Mouse (Mus musculus) monocyte, adult 2 months (primary cell): ENCODE measurements around the gene Zfp606.
A peak's percentile ranks its signal among the peaks of the same experiment; 100 is the strongest.

ENCODE experiments used
- DNase-seq, 2 experiments: peaks; one replicate each; pipeline ENCODE4 v3.0.0; 2022; ENCODE audit warnings: low spot score in 2 of 2, low read depth in 1 of 2

The Zfp606 gene

DNA sequence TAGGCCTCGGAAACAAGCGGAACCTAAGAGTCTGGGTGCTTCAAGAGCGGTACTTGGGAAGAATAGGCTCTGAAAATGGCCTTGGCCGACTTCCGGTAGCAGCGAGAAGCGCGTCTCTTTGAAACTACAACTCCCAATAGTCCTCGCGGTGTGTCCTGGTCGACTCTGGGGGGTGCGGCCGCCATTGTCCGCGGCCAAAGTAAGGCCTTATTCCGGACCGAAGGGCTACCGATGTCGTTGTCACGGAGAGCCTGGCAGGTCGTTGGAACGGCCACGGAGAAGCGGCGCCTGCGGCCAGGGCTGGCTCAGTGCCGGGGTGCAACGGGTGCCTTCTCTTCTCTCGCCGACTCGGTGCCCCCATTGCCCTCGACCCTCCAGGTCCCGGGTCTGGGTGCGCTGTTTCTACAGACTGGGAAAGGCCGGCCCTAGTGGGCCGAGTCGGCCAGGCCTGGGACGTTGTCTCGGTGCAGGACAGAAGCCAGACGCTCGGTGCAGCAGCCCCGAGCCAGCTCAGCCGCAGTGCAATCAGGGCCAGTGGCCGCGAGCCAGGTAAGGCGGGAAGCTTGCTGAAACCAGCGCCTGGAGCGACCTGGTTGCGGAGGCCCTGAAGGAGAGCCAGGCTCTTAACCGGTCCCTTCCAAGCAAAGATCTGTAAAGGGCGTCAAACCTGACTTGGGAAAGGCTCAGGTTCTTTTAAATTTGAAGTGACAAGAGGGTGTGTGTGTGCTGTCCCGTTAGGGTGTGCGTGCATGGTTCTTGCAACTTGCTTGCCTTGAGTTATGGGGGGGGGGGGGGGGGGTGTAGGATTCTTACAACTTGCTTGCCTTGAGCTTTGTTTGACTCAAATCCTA lies at the start of gene Zfp606:
Gene Zfp606 (plus strand): TSS at position 136 of the 851 bp plus-strand sequence.
- DNase-seq = peak; percentile 41 to 48

DNA sequence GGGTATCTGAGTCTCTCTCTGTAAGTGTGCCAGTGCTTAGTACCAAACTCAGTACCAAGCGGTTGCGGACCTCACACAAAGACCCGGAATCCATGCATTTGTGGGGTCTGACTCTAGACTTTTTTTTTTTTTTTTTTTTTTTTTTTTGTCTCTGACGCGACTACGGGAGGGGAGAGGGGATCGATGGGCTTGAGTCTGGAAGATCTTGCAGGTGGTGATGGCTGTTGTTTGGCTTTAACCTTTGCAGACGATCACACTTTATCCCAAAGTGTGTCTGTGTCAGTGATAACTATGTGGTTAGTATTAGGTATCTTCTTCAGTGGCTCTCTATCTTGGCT lies 885 bp downstream of the Zfp606 start:
- no peak for DNase-seq

DNA sequence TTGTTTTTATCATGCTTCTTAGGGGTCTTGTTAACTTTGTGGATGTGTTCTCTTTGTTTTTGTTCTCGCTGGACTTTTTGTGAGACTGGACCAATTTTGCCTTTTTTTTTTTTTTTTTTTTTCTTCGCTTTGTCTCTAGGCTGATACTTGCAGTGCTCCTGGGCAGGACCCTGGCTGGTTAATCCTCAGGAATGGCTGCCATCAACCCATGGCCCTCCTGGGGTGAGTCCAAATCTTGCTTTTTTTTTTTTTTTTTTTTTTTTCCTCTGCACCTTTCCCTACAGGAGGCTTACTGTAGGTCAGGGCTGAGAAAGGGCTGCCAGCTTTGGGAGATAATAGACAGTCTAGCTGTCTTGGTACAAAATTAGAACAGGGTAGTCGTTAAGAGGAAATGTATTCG lies 1.4 kb downstream of the Zfp606 start:
- no peak for DNase-seq

DNA sequence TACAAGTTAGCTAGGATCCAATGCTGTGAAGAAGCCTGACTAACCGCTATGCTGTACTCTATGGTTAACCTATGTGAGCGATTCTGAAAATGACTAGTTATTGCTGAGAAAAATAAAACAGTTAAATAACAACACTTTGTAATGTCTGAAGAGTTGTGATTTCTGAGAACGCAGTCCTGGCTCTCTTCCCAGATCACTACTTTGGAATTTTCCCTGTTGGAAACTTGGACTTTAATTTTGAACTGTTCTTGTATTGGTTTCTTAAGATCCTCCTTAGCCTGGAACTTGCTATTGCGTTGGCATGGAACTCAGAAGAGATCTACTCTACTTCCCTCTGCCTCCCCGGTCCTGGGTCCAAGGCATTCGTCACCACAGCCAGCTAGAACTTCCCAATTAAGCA lies 5.7 kb downstream of the Zfp606 start:
- no peak for DNase-seq

DNA sequence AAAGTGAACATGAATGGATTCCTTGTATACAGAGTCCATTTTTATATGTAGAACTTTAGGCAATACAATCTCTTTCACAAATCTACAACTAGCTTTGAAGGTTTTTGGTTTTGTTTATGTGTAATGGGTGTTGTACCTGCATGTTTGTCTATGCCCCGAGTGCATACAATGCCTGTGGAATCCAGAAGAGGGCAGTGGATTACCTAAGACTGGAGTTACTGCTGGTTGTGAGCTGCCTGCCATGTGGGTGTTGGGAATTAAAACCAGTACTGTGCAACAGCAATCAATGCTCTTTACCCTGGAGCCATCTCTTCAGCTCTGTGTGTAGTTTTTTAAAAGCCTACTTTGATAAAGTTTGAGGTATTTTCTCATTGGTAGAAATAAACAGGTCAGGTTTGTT lies 7.9 kb downstream of the Zfp606 start:
- no peak for DNase-seq

DNA sequence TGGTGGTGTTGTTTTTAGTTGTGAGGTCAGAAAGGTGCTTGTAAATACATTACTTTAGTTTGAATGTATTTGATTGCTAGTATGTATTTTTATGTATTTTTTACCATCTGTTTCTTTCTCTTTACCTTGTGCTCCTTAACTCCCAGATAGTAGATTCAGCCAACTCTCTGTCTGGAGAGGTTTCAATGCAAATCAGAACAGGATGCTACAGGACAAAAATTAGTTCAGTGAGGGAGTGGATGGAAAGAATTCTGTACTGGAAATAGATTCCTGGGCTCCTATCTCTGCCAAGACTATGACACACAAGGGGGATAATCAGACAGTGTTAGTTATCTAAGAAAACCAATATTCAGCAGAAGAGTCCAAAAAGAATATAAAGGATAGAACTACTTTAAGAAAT lies 8.6 kb downstream of the Zfp606 start:
- DNase-seq = no peak

DNA sequence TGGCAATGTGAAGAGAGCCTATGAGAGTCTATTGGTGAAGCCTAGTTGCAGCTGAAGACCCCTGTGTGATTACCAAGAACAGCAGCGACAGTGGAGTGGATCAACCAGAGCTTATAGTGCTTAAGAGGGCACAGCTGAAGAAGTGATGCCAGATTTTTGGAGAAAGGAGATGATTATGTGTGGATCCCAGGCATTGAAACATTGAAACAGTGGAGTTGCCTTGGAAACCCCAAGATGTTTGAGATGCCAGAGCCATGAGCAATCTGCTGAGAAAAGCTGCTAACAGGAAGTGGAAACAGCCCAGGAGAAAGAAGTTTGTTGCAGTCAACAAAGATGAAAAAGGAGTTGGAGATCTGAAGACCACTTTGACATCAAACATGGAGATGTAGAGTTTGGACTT lies 32.8 kb downstream of the Zfp606 start:
- no peak for DNase-seq

DNA sequence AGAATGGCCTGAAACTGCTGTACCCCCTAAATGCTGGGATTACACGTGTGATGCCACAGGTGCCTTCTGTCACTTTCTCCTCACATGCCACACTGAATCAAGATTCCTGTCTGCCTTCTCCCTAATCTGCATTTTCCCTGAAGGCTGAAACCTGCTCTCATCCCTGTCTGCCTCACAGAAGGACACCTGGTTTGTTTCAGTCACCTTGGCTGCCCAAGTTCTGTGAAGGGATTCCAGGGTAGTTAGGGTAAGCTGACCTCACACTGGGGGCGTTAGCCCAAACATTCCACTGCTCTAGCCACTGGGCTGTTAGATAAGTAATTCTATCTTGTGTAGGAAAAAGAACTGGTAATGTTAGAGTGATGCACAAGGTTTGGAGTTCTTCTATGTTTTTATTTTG lies 34.1 kb downstream of the Zfp606 start, which contains the start of gene 2900092C05Rik:
Gene 2900092C05Rik (plus strand): TSS at position 301 of the 400 bp plus-strand sequence.
- no peak for DNase-seq
